Mouse (Mus musculus): ENCODE results near the gene Mical2.

The Mical2 gene

GRCm38 (mm10) chr7:112212921-112213721 lies 12.5 kb upstream of the Mical2 start:
- no peak for DNase-seq

GRCm38 (mm10) chr7:112215871-112216270 lies 9.8 kb upstream of the Mical2 start:
- DNase-seq = no peak

- DNase-seq = no peak
Measured at GRCm38 (mm10) chr7:112216720-112217119, 8.9 kb upstream of the Mical2 start.

DNA sequence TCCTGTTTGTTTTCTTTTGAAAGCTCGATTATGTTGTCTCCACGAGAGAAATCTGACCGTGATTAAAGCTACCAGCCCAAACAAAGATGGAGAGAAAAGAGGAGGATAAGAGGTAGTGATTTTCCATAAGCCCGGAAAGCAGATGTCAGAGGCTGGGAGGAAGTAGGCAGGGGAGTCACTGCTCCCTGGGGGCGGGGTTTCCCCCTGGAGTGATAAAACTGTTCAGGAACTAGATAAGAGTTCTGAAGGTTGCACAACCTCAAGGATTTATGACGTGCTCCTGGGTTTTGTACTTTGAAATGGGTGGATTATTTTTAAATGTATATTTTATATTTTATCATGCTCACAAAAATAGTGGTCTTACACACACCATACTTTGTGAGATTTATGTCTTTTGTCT lies 8.4 kb upstream of the Mical2 start:
- no peak for DNase-seq

GRCm38 (mm10) chr7:112222733-112223524 lies 2.7 kb upstream of the Mical2 start:
- no peak for DNase-seq

DNA sequence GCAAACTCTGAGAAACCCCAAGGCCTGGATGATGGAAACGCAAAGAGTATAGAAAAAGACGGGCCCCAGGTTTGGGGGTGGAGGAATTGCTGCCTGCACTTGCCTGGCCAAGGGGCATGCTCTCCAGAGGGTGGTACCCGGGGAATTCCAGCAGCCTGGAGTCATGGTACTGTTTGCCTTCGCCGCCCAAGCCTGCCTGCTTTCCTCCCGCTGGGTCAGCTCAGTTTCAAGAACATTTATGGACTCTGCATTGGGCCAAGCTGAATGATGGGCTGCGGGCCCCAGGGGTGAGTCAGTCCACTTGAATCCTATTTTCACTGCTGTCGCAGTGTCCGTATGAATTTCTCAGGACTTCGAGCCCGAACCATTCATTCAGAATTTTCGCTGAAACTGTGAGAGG lies 802 bp upstream of the Mical2 start:
- no peak for DNase-seq

DNA sequence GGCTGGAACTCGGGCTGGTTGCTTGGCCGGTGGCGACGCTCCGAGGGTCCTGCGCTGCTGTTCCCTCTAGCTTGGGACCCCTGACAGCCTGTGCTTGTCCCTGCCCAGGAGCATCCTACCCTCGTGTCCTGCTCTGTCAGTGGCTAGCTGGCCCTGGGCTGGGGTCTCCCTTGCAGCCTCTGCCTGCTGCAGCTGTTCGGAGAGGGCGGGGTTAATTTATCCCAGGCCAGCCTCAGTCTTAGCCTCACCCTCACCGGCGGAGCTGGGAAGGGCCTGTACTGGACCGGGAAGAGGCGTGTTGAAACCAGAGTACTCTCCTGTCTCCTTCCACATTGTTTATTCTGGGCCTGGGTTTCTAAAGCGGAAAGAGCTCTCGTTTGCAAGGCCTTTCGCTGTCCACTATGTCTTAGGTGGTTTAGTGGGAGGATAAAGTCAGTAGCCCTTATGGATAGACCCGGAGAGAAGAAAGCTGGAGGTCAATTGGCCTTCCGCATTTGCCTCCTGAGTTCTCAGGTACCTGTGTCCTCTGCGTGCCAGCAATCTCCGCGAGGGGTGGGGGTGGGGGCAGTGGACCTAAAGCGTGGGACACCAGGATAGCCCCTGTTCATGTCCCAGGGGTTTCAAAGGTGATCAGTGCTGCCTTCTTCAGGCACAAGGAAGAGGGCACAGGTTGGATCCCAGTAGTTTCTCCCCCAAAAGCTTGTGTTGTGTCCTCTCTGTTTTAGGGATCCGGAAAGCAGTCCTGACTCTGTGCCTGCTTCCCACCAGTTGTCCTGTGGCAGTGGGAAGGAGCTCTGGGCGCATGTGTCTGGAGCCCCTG lies 1.0 kb downstream of the Mical2 start:
- no peak for DNase-seq

- DNase-seq = no peak
Measured at GRCm38 (mm10) chr7:112227266-112227562, 1.6 kb downstream of the Mical2 start.

- no peak for DNase-seq
Measured at GRCm38 (mm10) chr7:112228827-112229498, 3.3 kb downstream of the Mical2 start.

- DNase-seq = no peak
Measured at GRCm38 (mm10) chr7:112231731-112232130, 6.1 kb downstream of the Mical2 start.

DNA sequence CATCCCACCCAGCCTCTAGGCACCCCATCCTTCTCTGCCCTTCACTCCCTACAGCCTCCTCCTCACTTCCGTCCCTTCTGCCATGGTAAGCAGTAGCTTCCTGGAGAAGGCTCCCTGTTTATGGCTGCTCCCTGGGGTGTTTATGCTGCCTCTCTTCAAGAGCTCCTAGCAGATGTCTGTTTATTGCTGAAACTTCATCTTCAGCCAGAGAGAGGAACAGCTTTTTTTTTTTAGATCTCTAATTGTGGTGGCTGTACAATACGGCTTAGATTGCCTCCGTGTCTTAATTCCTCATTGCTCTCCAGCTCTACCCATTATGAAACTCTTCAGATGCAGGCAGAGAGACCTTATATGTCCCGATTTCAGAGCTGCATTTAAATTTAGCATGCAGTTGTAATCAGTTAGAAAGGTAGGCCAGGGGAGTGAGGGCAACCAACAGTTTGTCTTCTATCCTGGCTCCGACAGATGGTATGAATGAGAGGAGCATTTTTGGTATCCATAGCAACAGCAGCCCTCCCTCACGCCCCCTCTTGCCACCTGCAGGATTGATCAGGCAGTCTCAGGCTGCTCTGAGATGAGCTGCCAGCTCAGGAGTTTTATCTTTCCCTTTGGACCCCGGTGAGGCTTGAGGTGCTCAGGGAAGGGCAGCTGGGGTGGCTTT lies 7.8 kb downstream of the Mical2 start:
- DNase-seq = peak; percentile 50

GRCm38 (mm10) chr7:112234410-112234809 lies 8.8 kb downstream of the Mical2 start:
- DNase-seq = no peak

DNA sequence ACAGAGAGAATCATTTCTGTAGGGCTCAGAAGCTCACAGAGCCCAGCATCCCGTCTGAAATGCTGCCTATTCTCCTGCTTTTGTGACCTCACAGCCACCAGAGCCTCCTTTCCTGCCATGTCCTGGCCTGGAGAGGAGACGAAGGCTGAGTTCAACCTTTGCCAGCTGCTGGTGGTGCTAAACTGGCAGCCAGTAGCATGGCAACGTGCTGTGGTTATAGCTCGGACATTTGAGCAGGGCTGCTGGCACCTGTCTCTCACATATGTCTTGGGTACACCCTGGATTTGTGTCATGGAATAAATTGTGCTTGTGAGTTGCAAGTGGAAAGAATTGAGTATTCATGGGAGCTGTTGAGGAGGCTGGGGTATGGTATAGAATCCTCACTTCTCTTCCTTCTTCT lies 9.8 kb downstream of the Mical2 start:
- no peak for DNase-seq

DNA sequence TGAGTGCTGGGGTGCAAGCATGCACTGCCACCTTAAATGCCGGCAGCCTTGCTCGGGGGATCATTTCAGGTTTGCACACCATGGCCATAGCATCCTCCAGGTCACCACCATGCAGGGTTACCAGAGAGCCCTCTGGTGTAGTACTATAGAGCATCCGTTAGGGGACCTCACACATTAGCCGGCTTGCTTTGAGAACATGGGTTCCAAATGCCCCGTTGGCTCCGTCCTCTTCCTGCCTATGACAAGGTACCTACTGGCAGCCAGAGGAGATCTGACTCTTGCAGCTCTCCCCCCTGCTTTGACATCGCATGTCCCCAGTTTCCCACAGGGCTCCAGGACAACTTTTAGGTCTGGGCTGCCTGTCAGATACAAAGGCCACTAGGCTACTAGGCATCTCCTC lies 11.6 kb downstream of the Mical2 start:
- DNase-seq = no peak

DNA sequence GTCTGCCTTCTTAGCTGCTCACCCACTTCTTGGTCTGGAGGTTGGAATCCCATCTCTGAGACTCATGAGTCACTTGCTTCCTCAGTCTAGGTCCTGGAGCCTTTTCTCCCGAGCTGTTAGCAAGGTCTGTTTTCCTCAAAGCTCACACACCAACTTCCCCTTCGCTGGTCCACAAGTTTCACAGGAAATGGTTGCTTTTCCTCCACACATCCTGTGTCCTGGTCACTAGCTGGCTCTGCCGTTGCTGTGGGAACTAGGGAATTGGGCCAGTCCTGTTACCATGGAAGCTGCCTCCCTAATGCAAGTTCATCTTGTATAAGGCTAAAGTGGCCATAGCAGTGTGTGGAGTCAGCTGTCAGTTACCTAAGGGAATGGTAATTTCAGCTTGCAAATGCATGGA lies 12.2 kb downstream of the Mical2 start:
- no peak for DNase-seq

DNA sequence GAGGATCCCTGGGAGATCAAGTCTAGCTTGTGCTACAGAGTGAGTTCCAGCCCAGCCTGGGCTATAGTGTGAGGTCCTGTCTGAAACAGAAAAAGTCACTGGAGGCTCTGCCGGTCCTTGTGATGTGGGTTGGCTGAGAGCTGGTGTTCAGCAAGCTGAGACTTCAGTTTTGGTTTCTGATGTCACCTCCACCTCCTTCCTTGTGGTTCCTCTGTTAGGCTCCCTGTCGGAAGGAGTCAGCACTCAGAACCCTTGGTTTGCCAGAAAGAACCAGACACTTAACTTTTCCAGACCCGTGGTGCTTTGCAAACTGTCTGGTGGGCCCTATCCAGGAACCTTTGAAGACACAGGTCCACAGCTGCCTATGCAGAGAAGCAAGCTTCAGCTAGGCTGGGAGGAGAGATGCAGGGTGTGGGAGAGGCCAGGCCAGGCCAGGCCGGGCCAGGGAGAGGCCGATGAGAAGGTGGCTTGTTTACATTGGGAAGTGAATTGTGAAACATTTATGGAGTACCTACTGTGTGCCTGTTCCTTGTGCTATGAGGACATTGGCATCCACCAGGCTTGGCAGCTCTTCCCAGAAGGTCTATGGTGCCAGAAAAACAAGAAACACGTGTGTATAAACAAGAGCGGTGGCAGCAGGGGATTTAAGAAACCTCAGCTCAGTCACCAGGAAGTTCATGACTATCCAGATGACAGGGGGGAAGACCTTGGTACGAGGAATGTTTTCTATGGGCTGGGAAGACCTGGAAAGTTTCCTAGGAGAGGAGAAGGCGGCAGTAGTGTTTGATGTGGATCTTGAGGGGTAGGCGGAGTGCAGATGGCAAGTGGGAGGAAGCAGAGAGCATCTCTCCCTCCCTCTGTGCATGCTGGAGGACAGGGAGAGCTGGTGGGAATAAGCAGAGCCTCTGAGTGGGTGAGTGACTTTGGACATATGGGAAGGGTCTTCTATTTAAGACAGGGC lies 13.4 kb downstream of the Mical2 start:
- no peak for DNase-seq

DNA sequence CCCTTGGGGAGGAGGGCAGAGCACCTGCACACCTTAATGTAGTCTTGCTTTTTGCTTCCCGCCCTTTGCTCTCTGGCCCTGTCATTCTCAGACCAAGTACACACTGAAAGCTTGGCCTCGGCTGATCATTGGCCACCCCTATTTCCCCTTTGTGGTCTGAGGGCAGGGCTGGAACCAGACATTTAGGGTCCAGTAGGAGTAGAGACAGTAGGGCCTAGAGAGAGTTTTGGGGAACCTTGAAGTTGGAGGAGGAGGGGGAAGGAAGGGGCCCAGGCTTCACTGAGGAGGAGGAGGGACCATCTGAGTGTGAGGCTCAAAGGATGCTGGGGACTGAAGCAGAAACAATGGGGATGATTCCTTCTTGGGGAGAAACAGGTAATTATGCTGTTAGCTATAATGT lies 15.1 kb downstream of the Mical2 start:
- DNase-seq = no peak

DNA sequence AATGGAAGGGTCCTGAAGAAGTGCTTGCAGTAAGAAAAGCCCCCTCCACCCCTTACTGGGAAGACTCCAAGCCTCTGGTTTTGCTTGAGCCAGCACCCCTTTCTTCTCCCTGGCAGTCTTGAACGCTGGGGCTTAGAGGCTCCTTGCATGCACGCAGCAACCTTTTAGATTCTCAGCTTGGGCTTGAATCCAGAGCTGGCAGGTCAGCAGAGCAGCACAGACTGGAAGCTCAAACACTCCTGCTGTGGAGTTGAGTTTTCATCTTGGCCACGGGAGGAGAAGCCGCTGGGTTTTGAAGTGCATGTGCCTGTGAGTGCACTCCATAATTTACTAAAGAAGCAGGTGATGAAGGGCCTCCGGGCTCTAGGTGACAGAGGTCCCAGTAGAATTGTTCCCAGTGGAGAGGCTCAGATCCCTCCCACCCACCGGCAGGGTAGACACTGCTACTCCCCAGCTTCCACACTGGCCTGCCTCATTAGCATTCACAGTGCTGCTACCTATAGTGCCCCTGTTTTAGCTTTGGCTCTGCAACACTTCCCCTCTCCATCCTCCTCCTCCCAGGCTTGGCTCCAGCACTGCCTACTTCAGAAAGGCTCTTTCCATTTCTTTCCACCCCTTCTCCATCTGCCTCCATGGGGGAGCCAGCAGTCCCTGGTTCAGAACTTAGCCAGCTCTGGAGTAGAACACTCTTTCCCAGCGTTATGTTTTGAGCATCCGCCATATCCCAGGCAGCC lies 15.7 kb downstream of the Mical2 start:
- DNase-seq = peak; percentile 56

- peak; percentile 48 for DNase-seq
Measured at GRCm38 (mm10) chr7:112241945-112242329, 16.3 kb downstream of the Mical2 start.

DNA sequence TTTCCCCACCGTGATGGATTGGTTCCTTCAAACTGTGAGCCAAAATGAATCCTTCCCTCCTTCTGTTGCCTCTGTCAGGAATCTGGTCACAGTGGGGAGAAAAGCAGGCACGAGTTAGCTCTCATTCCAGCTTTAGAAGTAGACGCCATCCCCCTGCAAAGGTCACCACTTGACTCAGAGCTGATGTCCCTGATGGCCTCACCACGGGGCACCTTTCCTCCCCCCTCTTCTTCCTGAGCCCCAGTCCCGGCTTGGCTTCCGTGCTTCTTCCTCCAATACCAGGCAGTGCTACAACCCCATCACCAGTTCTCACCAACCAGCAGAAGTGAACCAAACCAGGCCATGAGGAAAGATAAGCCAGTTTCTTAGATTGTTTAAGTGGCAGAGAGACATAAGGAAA lies 16.9 kb downstream of the Mical2 start:
- DNase-seq = no peak

- peak; percentile 68 for DNase-seq
Measured at GRCm38 (mm10) chr7:112244071-112244470, 18.4 kb downstream of the Mical2 start.

All from cerebellum, adult 11 months (tissue).